Mouse (Mus musculus): ENCODE measurements at regions not wholly inside any gene's neighbourhood (a gene's known extent, or its start where the extent isn't known, plus 50 kb on each side); places are given as distances from the start of the nearest gene placed in this dataset.

- TF ChIP-seq USF1 (IDR thresholded peaks at IDR 0.05; ENCODE audit: low read depth, low read length) (no peak), POLR2A (IDR thresholded peaks at IDR 0.05; ENCODE audit: low read depth, low read length) (no peak), UBTF (IDR thresholded peaks at IDR 0.05; ENCODE audit: low read depth, low read length) (no peak), CTCF (conservative IDR thresholded peaks at IDR 0.05 in 1 of 2, IDR thresholded peaks at IDR 0.05 in 1 of 2; ENCODE audit: low read depth in 2 of 2, low read length in 2 of 2) (no peak), EP300 (IDR thresholded peaks at IDR 0.05; ENCODE audit: low read length) (no peak), ZKSCAN1 (IDR thresholded peaks at IDR 0.05; ENCODE audit: borderline replicate concordance, low read depth, low read length) (no peak), CHD2 (IDR thresholded peaks at IDR 0.05; ENCODE audit: low read length) (no peak), MAX (IDR thresholded peaks at IDR 0.05; ENCODE audit: low read length) (no peak), USF2 (conservative IDR thresholded peaks at IDR 0.05; ENCODE audit: low read depth, low read length) (no peak)
These were observed 86.9 kb upstream of the Arhgap32 start for GRCm38 (mm10) chr9:32029001-32029400.
